Mouse (Mus musculus): ENCODE data around the gene Myog. TPM values are rescaled to one million over a fixed set of nuclear protein-coding genes. Genes with fewer than 3 reads are reported as not detected.

Gene Myog
- polyA plus RNA-seq, 1 experiment from 2014 or later, result 48.2 TPM

GRCm38 (mm10) chr1:134291555-134291954 lies 1.8 kb downstream of the Myog start:
- Histone ChIP-seq H3K36me3 (ENCODE audit: control insufficient read depth, insufficient read depth, low read length) (no peaks in the 10 kb centered on the region), H3K9ac (ENCODE audit: low read length) (no peak overlapping the region), H3K9me3 (ENCODE audit: control insufficient read depth, low read length) (no peaks in the 10 kb centered on the region), H3K4me2 (ENCODE audit: low read depth) (no peak overlapping the region), H3K4me1 (ENCODE audit: control insufficient read depth, insufficient read depth, low read length) (peaks cover 5% of the 10 kb centered on the region; the same call in 1 of the 2 replicates), H3K27ac (ENCODE audit: low read depth, low read length) (0 out of 2 replicates have a peak overlapping the region, but pooled peaks have one; percentile 3), H3K4me3 (ENCODE audit: low read depth, low read length) (no peak overlapping the region), H3K27me3 (ENCODE audit: control insufficient read depth, insufficient read depth, low read length) (no peaks in the 10 kb centered on the region)
- 79% methylated on average over 8 of the region's 8 CpGs for WGBS
- DNase-seq (ENCODE audit: low spot score) (no peak), ATAC-seq (ENCODE audit: insufficient read depth, low FRiP score, low TSS enrichment) (no peak)

GRCm38 (mm10) chr1:134292073-134292472 lies 2.3 kb downstream of the Myog start:
- Histone ChIP-seq H3K4me2 (ENCODE audit: low read depth) (no peak overlapping the region), H3K9me3 (ENCODE audit: control insufficient read depth, low read length) (no peaks in the 10 kb centered on the region), H3K27me3 (ENCODE audit: control insufficient read depth, insufficient read depth, low read length) (no peaks in the 10 kb centered on the region), H3K9ac (ENCODE audit: low read length) (no peak overlapping the region), H3K4me3 (ENCODE audit: low read depth, low read length) (no peak overlapping the region), H3K4me1 (ENCODE audit: control insufficient read depth, insufficient read depth, low read length) (peaks cover 5% of the 10 kb centered on the region; the same call in 1 of the 2 replicates), H3K36me3 (ENCODE audit: control insufficient read depth, insufficient read depth, low read length) (no peaks in the 10 kb centered on the region), H3K27ac (ENCODE audit: low read depth, low read length) (0 out of 2 replicates have a peak overlapping the region, but pooled peaks have one; percentile 3)
- 30% methylated on average over 5 of the region's 5 CpGs for WGBS
- ATAC-seq (ENCODE audit: insufficient read depth, low FRiP score, low TSS enrichment) (no peak), DNase-seq (ENCODE audit: low spot score) (peak; percentile 40)

GRCm38 (mm10) chr1:134292601-134293000 lies 2.8 kb downstream of the Myog start:
- WGBS, result 46% methylated on average over 9 of the region's 9 CpGs
- H3K36me3 ChIP-seq (ENCODE audit: control insufficient read depth, insufficient read depth, low read length), result no peaks in the 10 kb centered on the region
- DNase-seq (ENCODE audit: low spot score) (no peak), ATAC-seq (ENCODE audit: insufficient read depth, low FRiP score, low TSS enrichment) (no peak)
- H3K4me1 ChIP-seq (ENCODE audit: control insufficient read depth, insufficient read depth, low read length), result peaks cover 5% of the 10 kb centered on the region; the same call in 1 of the 2 replicates
- H3K9me3 ChIP-seq (ENCODE audit: control insufficient read depth, low read length), result no peaks in the 10 kb centered on the region
- peaks cover 3% of the 10 kb centered on the region for H3K27me3 ChIP-seq (ENCODE audit: control insufficient read depth, insufficient read depth, low read length)
- no peak overlapping the region for H3K4me2 ChIP-seq (ENCODE audit: low read depth)
- no peak overlapping the region for H3K27ac ChIP-seq (ENCODE audit: low read depth, low read length)
- H3K9ac ChIP-seq (ENCODE audit: low read length), result no peak overlapping the region
- no peak overlapping the region for H3K4me3 ChIP-seq (ENCODE audit: low read depth, low read length)

GRCm38 (mm10) chr1:134293276-134293675 lies 3.5 kb downstream of the Myog start:
- H3K36me3 ChIP-seq (ENCODE audit: control insufficient read depth, insufficient read depth, low read length), result no peaks in the 10 kb centered on the region
- 90% methylated on average over 7 of the region's 7 CpGs for WGBS
- H3K27ac ChIP-seq (ENCODE audit: low read depth, low read length), result no peak overlapping the region
- no peak overlapping the region for H3K4me2 ChIP-seq (ENCODE audit: low read depth)
- DNase-seq (ENCODE audit: low spot score) (no peak), ATAC-seq (ENCODE audit: insufficient read depth, low FRiP score, low TSS enrichment) (no peak)
- no peak overlapping the region for H3K9ac ChIP-seq (ENCODE audit: low read length)
- H3K4me3 ChIP-seq (ENCODE audit: low read depth, low read length), result no peak overlapping the region
- H3K4me1 ChIP-seq (ENCODE audit: control insufficient read depth, insufficient read depth, low read length), result peaks cover 5% of the 10 kb centered on the region; the same call in 1 of the 2 replicates
- no peaks in the 10 kb centered on the region for H3K9me3 ChIP-seq (ENCODE audit: control insufficient read depth, low read length)
- peaks cover 10% of the 10 kb centered on the region for H3K27me3 ChIP-seq (ENCODE audit: control insufficient read depth, insufficient read depth, low read length)

GRCm38 (mm10) chr1:134293738-134294604 lies 4.2 kb downstream of the Myog start:
- no peak overlapping the region for H3K27ac ChIP-seq (ENCODE audit: low read depth, low read length)
- H3K4me2 ChIP-seq (ENCODE audit: low read depth), result no peak overlapping the region
- peaks cover 7% of the 10 kb centered on the region; the same call in 1 of the 2 replicates for H3K4me1 ChIP-seq (ENCODE audit: control insufficient read depth, insufficient read depth, low read length)
- no peaks in the 10 kb centered on the region for H3K9me3 ChIP-seq (ENCODE audit: control insufficient read depth, low read length)
- H3K27me3 ChIP-seq (ENCODE audit: control insufficient read depth, insufficient read depth, low read length), result peaks cover 17% of the 10 kb centered on the region
- whole genome bisulfite sequencing, result 69% methylated on average over 3 of the region's 3 CpGs
- H3K4me3 ChIP-seq (ENCODE audit: low read depth, low read length), result no peak overlapping the region
- no peak overlapping the region for H3K9ac ChIP-seq (ENCODE audit: low read length)
- DNase-seq (ENCODE audit: low spot score), result no peak
- H3K36me3 ChIP-seq (ENCODE audit: control insufficient read depth, insufficient read depth, low read length), result no peaks in the 10 kb centered on the region
- ATAC-seq (ENCODE audit: insufficient read depth, low FRiP score, low TSS enrichment), result no peak

GRCm38 (mm10) chr1:134297265-134297664 lies 7.5 kb downstream of the Myog start:
- H3K36me3 ChIP-seq (ENCODE audit: control insufficient read depth, insufficient read depth, low read length), result no peaks in the 10 kb centered on the region
- ATAC-seq (ENCODE audit: insufficient read depth, low FRiP score, low TSS enrichment), result no peak
- no peak overlapping the region for H3K9ac ChIP-seq (ENCODE audit: low read length)
- no peak overlapping the region for H3K27ac ChIP-seq (ENCODE audit: low read depth, low read length)
- H3K4me1 ChIP-seq (ENCODE audit: control insufficient read depth, insufficient read depth, low read length), result peaks cover 2% of the 10 kb centered on the region; the same call in 1 of the 2 replicates
- 87% methylated on average over 8 of the region's 8 CpGs for WGBS
- H3K9me3 ChIP-seq (ENCODE audit: control insufficient read depth, low read length), result no peaks in the 10 kb centered on the region
- no peak overlapping the region for H3K4me3 ChIP-seq (ENCODE audit: low read depth, low read length)
- H3K27me3 ChIP-seq (ENCODE audit: control insufficient read depth, insufficient read depth, low read length), result peaks cover 28% of the 10 kb centered on the region
- DNase-seq (ENCODE audit: low spot score), result no peak
- no peak overlapping the region for H3K4me2 ChIP-seq (ENCODE audit: low read depth)

- 1% methylated on average over 41 of the region's 59 CpGs for WGBS
- H3K9ac ChIP-seq (ENCODE audit: low read length), result peak overlapping the region; percentile 65
- ATAC-seq (ENCODE audit: insufficient read depth, low FRiP score, low TSS enrichment) (0 out of 2 replicates have a peak, but pooled peaks have one; percentile 53), DNase-seq (ENCODE audit: low spot score) (peak; percentile 54)
- H3K27ac ChIP-seq (ENCODE audit: low read depth, low read length), result no peak overlapping the region
- no peaks in the 10 kb centered on the region for H3K9me3 ChIP-seq (ENCODE audit: control insufficient read depth, low read length)
- peaks cover 2% of the 10 kb centered on the region; the same call in 1 of the 2 replicates for H3K4me1 ChIP-seq (ENCODE audit: control insufficient read depth, insufficient read depth, low read length)
- peak overlapping the region; percentile 52 for H3K4me3 ChIP-seq (ENCODE audit: low read depth, low read length)
- peak overlapping the region; percentile 90 for H3K4me2 ChIP-seq (ENCODE audit: low read depth)
- peaks cover 28% of the 10 kb centered on the region for H3K27me3 ChIP-seq (ENCODE audit: control insufficient read depth, insufficient read depth, low read length)
- H3K36me3 ChIP-seq (ENCODE audit: control insufficient read depth, insufficient read depth, low read length), result no peaks in the 10 kb centered on the region
These were observed 9.0 kb downstream of the Myog start for GRCm38 (mm10) chr1:134298636-134299411.

GRCm38 (mm10) chr1:134302568-134303238 lies 12.9 kb downstream of the Myog start:
- Histone ChIP-seq H3K9ac (ENCODE audit: low read length) (0 out of 2 replicates have a peak overlapping the region, but pooled peaks have one; percentile 11), H3K36me3 (ENCODE audit: control insufficient read depth, insufficient read depth, low read length) (no peaks in the 10 kb centered on the region), H3K4me2 (ENCODE audit: low read depth) (no peak overlapping the region), H3K4me3 (ENCODE audit: low read depth, low read length) (no peak overlapping the region), H3K9me3 (ENCODE audit: control insufficient read depth, low read length) (no peaks in the 10 kb centered on the region), H3K27ac (ENCODE audit: low read depth, low read length) (no peak overlapping the region), H3K4me1 (ENCODE audit: control insufficient read depth, insufficient read depth, low read length) (peaks cover 2% of the 10 kb centered on the region; the same call in 1 of the 2 replicates), H3K27me3 (ENCODE audit: control insufficient read depth, insufficient read depth, low read length) (peaks cover 23% of the 10 kb centered on the region)
- 65% methylated on average over 8 of the region's 8 CpGs for WGBS
- no peak for ATAC-seq (ENCODE audit: insufficient read depth, low FRiP score, low TSS enrichment)
- DNase-seq (ENCODE audit: low spot score), result no peak
